Mouse (Mus musculus) CH12.LX (cell line): ENCODE measurements around the gene Psmb7. TPM values are rescaled to one million over a fixed set of nuclear protein-coding genes. Genes with fewer than 3 reads are reported as not detected.
A peak's percentile ranks its signal among the peaks of the same experiment; 100 is the strongest.

Experiments used
- DNase-seq: peaks from one replicate; pipeline ENCODE4 v3.0.0-alpha.2; 2013; ENCODE audit errors: extremely low read depth
- H3K27ac ChIP-seq: 2 replicates; pipeline ENCODE4 v1.5.1; 2012; ENCODE audit warnings: low read depth, mild to moderate bottlenecking, control low read depth, moderate library complexity; ENCODE audit not compliant: insufficient read depth
- H3K27me3 ChIP-seq: replicated peaks from 2 replicates; pipeline ENCODE3; 2012; ENCODE audit warnings: inconsistent platforms
- H3K36me3 ChIP-seq, 2 experiments: replicated peaks in 1 of 2; 2 replicates each; pipeline versions ENCODE3 to v1.6.1; 2012; ENCODE audit warnings: inconsistent platforms in 1 of 2, low read length in 1 of 2, mild to moderate bottlenecking in 1 of 2, mixed read lengths in 1 of 2, moderate library complexity in 1 of 2; ENCODE audit not compliant: control insufficient read depth in 1 of 2, insufficient read depth in 1 of 2
- H3K4me1 ChIP-seq, 2 experiments: 2 replicates each; pipeline ENCODE4 v1.6.1; 2012; ENCODE audit warnings: inconsistent platforms in 1 of 2, moderate library complexity in 1 of 2; ENCODE audit not compliant: insufficient read depth in 2 of 2, control insufficient read depth in 1 of 2
- H3K4me2 ChIP-seq: 2 replicates; pipeline ENCODE4 v1.6.1; 2012; ENCODE audit warnings: low read depth, mild to moderate bottlenecking, control low read depth; ENCODE audit not compliant: poor library complexity, insufficient read depth, severe bottlenecking
- H3K4me3 ChIP-seq, 3 experiments: fragments of 150-350 bp in 1 of 3; sonication (generic) in 1 of 3; replicated peaks in 1 of 3; 2 replicates each; pipeline versions ENCODE3 to v1.5.1; 2011 to 2012; ENCODE audit warnings: low read depth in 2 of 3, low read length in 2 of 3, mild to moderate bottlenecking in 2 of 3, moderate library complexity in 2 of 3, control low read depth in 1 of 3, improper control_type of control experiment in 1 of 3, inconsistent platforms in 1 of 3, mixed read lengths in 1 of 3; ENCODE audit not compliant: poor library complexity in 1 of 3
- H3K79me2 ChIP-seq: replicated peaks from 2 replicates; pipeline ENCODE4 v1.6.1; 2012; ENCODE audit warnings: mild to moderate bottlenecking, moderate library complexity; ENCODE audit not compliant: control insufficient read depth, poor library complexity, insufficient read depth, severe bottlenecking; ENCODE audit errors: extremely low read depth
- H3K9ac ChIP-seq: 2 replicates; pipeline ENCODE4 v1.6.1; 2012; ENCODE audit warnings: low read depth, mild to moderate bottlenecking, control low read depth, moderate library complexity; ENCODE audit not compliant: insufficient read depth
- H3K9me3 ChIP-seq: replicated peaks from 2 replicates; pipeline ENCODE3; 2012; ENCODE audit warnings: low read length, inconsistent platforms, mixed read lengths
- CHD1 ChIP-seq: IDR thresholded peaks from 2 replicates; pipeline ENCODE4 v1.6.1; 2012; ENCODE audit warnings: low read depth, low read length, improper control_type of control experiment, inconsistent platforms
- CTCF ChIP-seq, 2 experiments: IDR thresholded peaks in 1 of 2; conservative IDR thresholded peaks in 1 of 2; 2 replicates each; pipeline ENCODE4 v1.5.1; 2011 to 2012; ENCODE audit warnings: low read depth in 2 of 2, low read length in 2 of 2, improper control_type of control experiment in 1 of 2, inconsistent platforms in 1 of 2, mild to moderate bottlenecking in 1 of 2, moderate library complexity in 1 of 2
- E2F4 ChIP-seq: IDR thresholded peaks from 2 replicates; pipeline ENCODE4 v1.6.1; 2011; ENCODE audit warnings: low read depth, low read length, improper control_type of control experiment; ENCODE audit not compliant: insufficient replicate concordance
- ELF1 ChIP-seq: IDR thresholded peaks from 2 replicates; pipeline ENCODE4 v1.6.1; 2014; ENCODE audit warnings: low read depth, mild to moderate bottlenecking, inconsistent platforms, low read length, improper control_type of control experiment
- EP300 ChIP-seq: IDR thresholded peaks from 2 replicates; pipeline ENCODE4 v1.6.1; 2011; ENCODE audit warnings: low read length, improper control_type of control experiment
- GABPA ChIP-seq: IDR thresholded peaks from 2 replicates; pipeline ENCODE4 v1.6.1; 2012; ENCODE audit warnings: low read depth, low read length, improper control_type of control experiment, inconsistent platforms; ENCODE audit not compliant: insufficient replicate concordance
- IRF4 ChIP-seq: IDR thresholded peaks from 2 replicates; pipeline ENCODE4 v1.6.1; 2014; ENCODE audit warnings: low read depth, mild to moderate bottlenecking, inconsistent platforms, low read length, improper control_type of control experiment
- JUND ChIP-seq: conservative IDR thresholded peaks from 2 replicates; pipeline ENCODE4 v1.6.1; 2011; ENCODE audit warnings: low read depth, low read length, improper control_type of control experiment
- KAT2A ChIP-seq: IDR thresholded peaks from 2 replicates; pipeline ENCODE4 v1.6.1; 2012; ENCODE audit warnings: low read length, improper control_type of control experiment, inconsistent platforms; ENCODE audit not compliant: insufficient replicate concordance
- MAX ChIP-seq: IDR thresholded peaks from 2 replicates; pipeline ENCODE4 v1.6.1; 2011; ENCODE audit warnings: low read length, improper control_type of control experiment
- MAZ ChIP-seq: IDR thresholded peaks from 2 replicates; pipeline ENCODE4 v1.6.1; 2012; ENCODE audit warnings: low read depth, mild to moderate bottlenecking, inconsistent platforms, low read length, improper control_type of control experiment, moderate library complexity
- MEF2A ChIP-seq: IDR thresholded peaks from 2 replicates; pipeline ENCODE4 v1.6.1; 2014; ENCODE audit warnings: low read depth, mild to moderate bottlenecking, inconsistent platforms, low read length, improper control_type of control experiment, borderline replicate concordance
- MXI1 ChIP-seq: IDR thresholded peaks from 2 replicates; pipeline ENCODE4 v1.6.1; 2011; ENCODE audit warnings: mild to moderate bottlenecking, low read depth, low read length, improper control_type of control experiment
- NELFE ChIP-seq: IDR thresholded peaks from 2 replicates; pipeline ENCODE4 v1.6.1; 2011; ENCODE audit warnings: low read depth, low read length, improper control_type of control experiment
- PAX5 ChIP-seq: IDR thresholded peaks from 2 replicates; pipeline ENCODE4 v1.6.1; 2012; ENCODE audit warnings: low read length, inconsistent platforms, mixed read lengths
- RCOR1 ChIP-seq: conservative IDR thresholded peaks from 2 replicates; pipeline ENCODE4 v1.6.1; 2012; ENCODE audit warnings: low read depth, mild to moderate bottlenecking, inconsistent platforms, low read length, improper control_type of control experiment
- SIN3A ChIP-seq: IDR thresholded peaks from 2 replicates; pipeline ENCODE4 v1.6.1; 2012; ENCODE audit warnings: low read length, improper control_type of control experiment, inconsistent platforms
- TCF12 ChIP-seq: IDR thresholded peaks from 2 replicates; pipeline ENCODE4 v1.6.1; 2014; ENCODE audit warnings: low read depth, mild to moderate bottlenecking, inconsistent platforms, low read length, improper control_type of control experiment
- UBTF ChIP-seq: IDR thresholded peaks from 2 replicates; pipeline ENCODE4 v1.6.1; 2012; ENCODE audit warnings: low read depth, mild to moderate bottlenecking, inconsistent platforms, low read length, improper control_type of control experiment, moderate library complexity
- USF2 ChIP-seq: conservative IDR thresholded peaks from 2 replicates; pipeline ENCODE4 v1.6.1; 2011; ENCODE audit warnings: low read depth, low read length, improper control_type of control experiment
- ZKSCAN1 ChIP-seq: IDR thresholded peaks from 2 replicates; pipeline ENCODE4 v1.6.1; 2012; ENCODE audit warnings: low read depth, inconsistent platforms, low read length, improper control_type of control experiment, borderline replicate concordance
- ZMIZ1 ChIP-seq: IDR thresholded peaks from 2 replicates; pipeline ENCODE4 v1.6.1; 2012; ENCODE audit warnings: low read depth, mild to moderate bottlenecking, inconsistent platforms, low read length, improper control_type of control experiment
- dilution Hi-C: fragments of 300-500 bp; cut with MboI; formaldehyde crosslinking; loops from 2 replicates; pipeline ENCODE4 v1.14.3; 2020; ENCODE audit warnings: low sequenced_read_pairs; ENCODE audit not compliant: extremely low pct_unique_long_range_greater_than_20kb, extremely low pct_ligation_motif_present
- in situ Hi-C: fragments of 300-500 bp; cut with MboI; formaldehyde crosslinking; loops from 3 replicates; pipeline ENCODE4 v1.14.3; 2019; ENCODE audit warnings: low sequenced_read_pairs, low pct_ligation_motif_present, low pct_unique_long_range_greater_than_20kb, mixed read lengths
- polyA plus RNA-seq: library from polyadenylated mRNA; unstranded; fragments of >175 nt; gene quantifications from 2 replicates; pipeline ENCODE4 v1.2.1, GENCODE M21; 2012; ENCODE audit warnings: low read depth; ENCODE audit not compliant: insufficient read length
- total RNA-seq, 2 experiments: library from RNA; depleted of rRNA; stranded (reverse); fragments of 300-350 nt in 1 of 2; fragments of >200 nt in 1 of 2; gene quantifications; 2 replicates each; pipeline ENCODE4 v1.2.3; 2012 to 2014

Psmb7 gene
- total and polyA plus RNA-seq, 3 experiments, result 334 to 415 (median 389) TPM

DNA sequence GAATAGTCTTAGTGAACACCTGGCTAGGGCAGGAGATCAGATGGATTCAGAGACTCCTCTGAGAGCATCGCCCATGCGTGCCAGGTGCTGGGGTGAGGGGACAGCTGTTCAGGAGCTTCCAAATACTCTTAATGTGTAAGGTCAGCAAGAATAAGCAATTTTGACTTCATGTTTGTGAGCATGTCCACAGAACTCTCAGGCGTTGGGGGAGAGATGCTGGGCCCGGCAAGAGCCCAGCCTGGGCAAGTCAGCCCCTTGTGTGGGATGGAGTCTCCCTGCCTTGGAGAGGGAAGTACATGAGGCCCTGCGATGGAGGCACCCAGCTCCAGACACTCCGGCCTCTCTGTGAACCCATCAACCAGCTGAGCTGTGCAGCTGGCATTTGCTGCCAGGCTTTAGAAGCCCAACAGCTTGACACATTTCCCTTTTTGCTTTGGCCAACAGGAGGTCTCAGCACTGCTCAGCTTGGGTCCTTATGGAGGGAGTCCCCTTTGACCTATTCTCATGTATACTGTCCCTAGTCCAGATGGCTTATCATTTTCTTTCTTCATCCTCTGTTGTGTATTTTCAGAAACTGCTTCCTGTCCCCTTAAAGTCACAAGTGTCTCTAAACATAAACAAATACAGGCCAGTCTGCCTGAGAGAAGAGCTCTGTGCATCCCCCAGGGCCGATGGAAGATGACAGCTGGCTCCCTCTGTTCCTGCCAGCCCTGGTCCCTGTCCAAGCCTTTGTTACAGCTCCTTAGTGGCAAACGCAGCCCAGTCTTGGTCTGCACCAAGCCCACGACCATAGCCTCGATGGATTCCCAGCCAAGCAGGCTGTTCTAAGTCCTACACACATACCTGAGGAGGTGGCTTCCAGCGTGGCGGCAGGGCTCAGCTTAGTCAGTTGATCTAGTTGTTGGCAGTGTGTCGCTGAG is 65.0 kb downstream of the Psmb7 start:
- Histone ChIP-seq H3K4me3 (no peak overlapping the region), H3K27ac (no peak overlapping the region), H3K4me2 (no peak overlapping the region), H3K79me2 (no peaks in the 10 kb centered on the region), H3K36me3 (peaks cover 45 to 93% of the 10 kb centered on the region in 2 experiments), H3K9me3 (no peaks in the 10 kb centered on the region), H3K9ac (no peak overlapping the region), H3K4me1 (peaks cover 8 to 22% of the 10 kb centered on the region in 2 experiments; a peak in 2 of 4 replicates), H3K27me3 (no peaks in the 10 kb centered on the region)
- in situ Hi-C loops, result no loop called here
- DNase-seq, result no peak
- TF ChIP-seq CTCF (conservative IDR thresholded peaks at IDR 0.05 in 1 of 2, IDR thresholded peaks at IDR 0.05 in 1 of 2; ENCODE audit: low read depth in 2 of 2, low read length in 2 of 2) (no peak), PAX5 (no peak), SIN3A (no peak), ZKSCAN1 (no peak)
- dilution Hi-C loops, result no loop called here

DNA sequence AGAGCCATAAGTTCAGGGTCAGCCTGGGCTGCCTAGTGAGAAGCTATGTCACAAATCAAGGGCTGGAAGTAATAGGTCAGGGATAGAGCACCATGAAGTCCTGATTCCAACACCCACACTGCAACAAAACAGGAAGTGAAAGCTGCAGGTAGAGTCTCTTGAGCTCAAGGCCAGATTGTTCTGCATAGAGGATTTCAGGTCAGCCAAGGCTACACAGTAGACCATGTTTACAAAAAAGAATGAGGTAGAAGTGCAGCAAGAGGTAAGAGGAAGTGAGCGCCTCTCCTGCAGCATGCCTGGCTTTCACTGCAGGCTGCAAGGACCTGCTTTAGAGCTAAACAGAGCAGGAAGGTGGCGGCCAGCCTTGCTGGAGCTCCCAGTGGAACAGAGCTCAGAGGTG is 69.2 kb downstream of the Psmb7 start:
- Histone ChIP-seq H3K27me3 (no peaks in the 10 kb centered on the region), H3K9me3 (peaks cover 2% of the 10 kb centered on the region), H3K9ac (no peak overlapping the region)
- TF ChIP-seq IRF4 (peak; percentile 66), EP300 (0 out of 2 replicates have a peak, but pooled peaks have one; percentile 39), JUND (no peak), CHD1 (no peak)
- TF ChIP-seq, all 38 proteins: peak for 2
- peaks cover 8 to 22% of the 10 kb centered on the region in 2 experiments; a peak in 2 of 4 replicates for H3K4me1 ChIP-seq
- H3K4me3 ChIP-seq, result no peak overlapping the region
- H3K4me2 ChIP-seq, result no peak overlapping the region
- DNase-seq, result peak; percentile 27
- in situ Hi-C loops (no loop called here), dilution Hi-C loops (no loop called here)
- H3K79me2 ChIP-seq, result no peaks in the 10 kb centered on the region
- H3K36me3 ChIP-seq, result peaks cover 59 to 97% of the 10 kb centered on the region in 2 experiments
- no peak overlapping the region for H3K27ac ChIP-seq

GRCm38 (mm10) chr2:38571971-38572601 is 71.8 kb downstream of the Psmb7 start:
- no peak for DNase-seq
- peaks cover 61 to 96% of the 10 kb centered on the region in 2 experiments for H3K36me3 ChIP-seq
- peaks cover 8 to 22% of the 10 kb centered on the region in 2 experiments; a peak in 2 of 4 replicates for H3K4me1 ChIP-seq
- dilution Hi-C loops (no loop called here), in situ Hi-C loops (no loop called here)
- H3K4me2 ChIP-seq, result no peak overlapping the region
- H3K79me2 ChIP-seq, result no peaks in the 10 kb centered on the region
- no peak overlapping the region for H3K27ac ChIP-seq
- H3K9ac ChIP-seq, result no peak overlapping the region
- peaks cover 2% of the 10 kb centered on the region for H3K9me3 ChIP-seq
- no peak overlapping the region for H3K4me3 ChIP-seq
- no peaks in the 10 kb centered on the region for H3K27me3 ChIP-seq
- TF ChIP-seq MAZ, result no peak
- TF ChIP-seq NELFE, result no peak
- TF ChIP-seq USF2, result no peak
- no peak for TF ChIP-seq KAT2A
- no peak for TF ChIP-seq ZMIZ1
- no peak for TF ChIP-seq JUND
- no peak for TF ChIP-seq TCF12
- no peak for TF ChIP-seq PAX5
- TF ChIP-seq RCOR1, result no peak
- no peak for TF ChIP-seq MXI1
- no peak for TF ChIP-seq ELF1
- no peak for TF ChIP-seq E2F4
- no peak for TF ChIP-seq IRF4
- no peak for TF ChIP-seq MAX
- no peak for TF ChIP-seq GABPA
- no peak for TF ChIP-seq MEF2A
- no peak for TF ChIP-seq UBTF
